Mouse (Mus musculus): ENCODE measurements around the gene Gsg1l. TPM values are rescaled to one million over a fixed set of nuclear protein-coding genes. Genes with fewer than 3 reads are reported as not detected.

Gene Gsg1l
- total RNA-seq, 2 experiments from 2014 or later: 12.6 to 12.7 TPM

- DNase-seq: no peak
Measured at GRCm38 (mm10) chr7:126080949-126081654, 1.1 kb downstream of the Gsg1l start.

- DNase-seq: no peak
Measured at GRCm38 (mm10) chr7:126076935-126077334, 5.3 kb downstream of the Gsg1l start.

- no peak for DNase-seq
Measured at GRCm38 (mm10) chr7:126075058-126075457, 7.2 kb downstream of the Gsg1l start.

GRCm38 (mm10) chr7:126070321-126070720 is 11.9 kb downstream of the Gsg1l start:
- no peak for DNase-seq

- peak; percentile 41 to 45 for DNase-seq
Measured at GRCm38 (mm10) chr7:126066777-126067176, 15.4 kb downstream of the Gsg1l start.

- DNase-seq: no peak
Measured at GRCm38 (mm10) chr7:126065243-126065876, 16.9 kb downstream of the Gsg1l start.

GRCm38 (mm10) chr7:126062228-126062627 is 20.0 kb downstream of the Gsg1l start:
- no peak for DNase-seq

GRCm38 (mm10) chr7:126058918-126059317 is 23.3 kb downstream of the Gsg1l start:
- no peak for DNase-seq

- no peak for DNase-seq
Measured at GRCm38 (mm10) chr7:126057332-126057914, 24.8 kb downstream of the Gsg1l start.

GRCm38 (mm10) chr7:126054574-126054973 is 27.6 kb downstream of the Gsg1l start:
- no peak for DNase-seq

- DNase-seq: no peak
Measured at GRCm38 (mm10) chr7:126053618-126054017, 28.6 kb downstream of the Gsg1l start.

- DNase-seq: no peak
Measured at GRCm38 (mm10) chr7:126051910-126052309, 30.3 kb downstream of the Gsg1l start.

GRCm38 (mm10) chr7:126045077-126045476 is 37.1 kb downstream of the Gsg1l start:
- DNase-seq: no peak

- no peak for DNase-seq
Measured at GRCm38 (mm10) chr7:126042306-126042705, 39.9 kb downstream of the Gsg1l start.

- DNase-seq: peak; percentile 71 to 78
Measured at GRCm38 (mm10) chr7:126040794-126041526, 41.3 kb downstream of the Gsg1l start.

GRCm38 (mm10) chr7:126039847-126040246 is 42.4 kb downstream of the Gsg1l start:
- no peak for DNase-seq

- DNase-seq: no peak
Measured at GRCm38 (mm10) chr7:126039247-126039835, 42.9 kb downstream of the Gsg1l start.

GRCm38 (mm10) chr7:126038366-126039246 is 43.6 kb downstream of the Gsg1l start:
- peak in 1 of 2 experiments; percentile 26 for DNase-seq

GRCm38 (mm10) chr7:126035332-126035731 is 46.9 kb downstream of the Gsg1l start:
- no peak for DNase-seq

GRCm38 (mm10) chr7:126032776-126033209 is 49.4 kb downstream of the Gsg1l start:
- peak; percentile 39 to 40 for DNase-seq

- no peak for DNase-seq
Measured at GRCm38 (mm10) chr7:126032365-126032755, 49.9 kb downstream of the Gsg1l start.
